Mouse (Mus musculus) embryonic facial prominence, embryonic 11.5 days (tissue): ENCODE measurements around the gene Naaladl2. TPM values are rescaled to one million over a fixed set of nuclear protein-coding genes. Genes with fewer than 3 reads are reported as not detected.
"Not testable (repeated sequence)": the region's sequence is repeated elsewhere in the genome, so short reads cannot be mapped to it uniquely, and the experiment has no call there.

Experiments used
- ATAC-seq: fragments of 200-750 bp; cut with Nextera tagmentation; replicated peaks from 2 replicates; pipeline ENCODE4 v1.8.0; 2017; ENCODE audit warnings: low read depth; ENCODE audit not compliant: insufficient number of reproducible peaks, low FRiP score, low TSS enrichment
- DNase-seq: peaks from one replicate; pipeline ENCODE4 v3.0.0-alpha.2; 2015; ENCODE audit warnings: low spot score
- H3K27ac ChIP-seq: fragments of 300-500 bp; sonication (generic); replicated peaks from 2 replicates; pipeline ENCODE4 v1.5.1; 2014; ENCODE audit warnings: mild to moderate bottlenecking, low read depth, low read length, control low read depth
- H3K27me3 ChIP-seq: fragments of 300-500 bp; sonication (generic); 2 replicates; pipeline ENCODE4 v1.6.1; 2014; ENCODE audit warnings: mild to moderate bottlenecking, low read length, moderate library complexity, mixed read lengths; ENCODE audit not compliant: control insufficient read depth, insufficient read depth
- H3K36me3 ChIP-seq: fragments of 300-500 bp; sonication (generic); replicated peaks from 2 replicates; pipeline ENCODE4 v1.6.1; 2014; ENCODE audit warnings: low read depth, mild to moderate bottlenecking, low read length, moderate library complexity, mixed read lengths; ENCODE audit not compliant: control insufficient read depth, insufficient read depth
- H3K4me1 ChIP-seq: fragments of 300-500 bp; sonication (generic); 2 replicates; pipeline ENCODE4 v1.6.1; 2014; ENCODE audit warnings: low read length, mixed read lengths; ENCODE audit not compliant: control insufficient read depth, insufficient read depth
- H3K4me2 ChIP-seq: fragments of 300-500 bp; sonication (generic); 2 replicates; pipeline ENCODE4 v1.6.1; 2014; ENCODE audit warnings: low read depth, mild to moderate bottlenecking, control low read depth, low read length, moderate library complexity
- H3K4me3 ChIP-seq: fragments of 300-500 bp; sonication (generic); 2 replicates; pipeline ENCODE4 v1.5.1; 2014; ENCODE audit warnings: low read depth, low read length, control low read depth
- H3K9ac ChIP-seq: fragments of 300-500 bp; sonication (generic); replicated peaks from 2 replicates; pipeline ENCODE4 v1.6.1; 2014; ENCODE audit warnings: mild to moderate bottlenecking, control low read depth, low read length
- H3K9me3 ChIP-seq: fragments of 300-500 bp; sonication (generic); replicated peaks from 2 replicates; pipeline ENCODE4 v1.6.1; 2016; ENCODE audit warnings: mild to moderate bottlenecking, low read length, inconsistent platforms, mixed read lengths; ENCODE audit not compliant: control insufficient read depth
- WGBS: fragments of 180-500 bp; shearing (Covaris S2); extraction: QIAGEN DNeasy Blood & Tissue Kit; methylation state at CpG from one replicate; pipeline ENCODE4 v1.1.7; 2014; 5-methylcytosine and 5-hydroxymethylcytosine counted together
- polyA plus RNA-seq: library from polyadenylated mRNA; unstranded; fragments of >200 nt; fragmentation: Nextera tagmentation; extraction: Ambion mirVana; gene quantifications from 2 replicates; pipeline ENCODE4 v1.2.1, GENCODE M21; 2014

The Naaladl2 gene
- polyA plus RNA-seq, 1 experiment from 2014 or later = 0.49 TPM

DNA sequence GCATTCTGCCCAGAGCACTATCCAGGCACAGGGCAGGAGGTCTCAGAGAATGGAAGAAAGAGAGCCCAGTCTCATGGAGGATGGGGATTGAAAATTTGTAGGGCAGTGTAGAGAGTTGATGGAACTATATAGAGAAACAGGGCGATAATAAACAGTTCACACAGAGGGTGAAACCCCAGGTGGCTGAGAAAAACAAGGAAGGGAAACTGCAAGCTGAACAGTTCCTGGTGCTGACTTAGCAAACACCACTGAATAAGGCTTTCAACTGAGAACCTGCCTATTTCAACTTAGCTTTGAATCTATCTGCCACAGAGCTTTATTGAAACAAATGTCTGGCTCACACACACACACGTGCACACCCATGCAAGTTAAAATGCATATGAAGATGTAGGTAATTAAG lies 91.1 kb downstream of the Naaladl2 start:
- DNase-seq (no peak), ATAC-seq (no peak)
- Histone ChIP-seq H3K4me3 (no peak overlapping the region), H3K9me3 (no peaks in the 10 kb centered on the region), H3K4me2 (no peak overlapping the region), H3K36me3 (no peaks in the 10 kb centered on the region), H3K27ac (no peak overlapping the region), H3K27me3 (no peaks in the 10 kb centered on the region), H3K4me1 (no peaks in the 10 kb centered on the region), H3K9ac (no peak overlapping the region)
- 32% methylated on average over 2 of the region's 2 CpGs for WGBS

DNA sequence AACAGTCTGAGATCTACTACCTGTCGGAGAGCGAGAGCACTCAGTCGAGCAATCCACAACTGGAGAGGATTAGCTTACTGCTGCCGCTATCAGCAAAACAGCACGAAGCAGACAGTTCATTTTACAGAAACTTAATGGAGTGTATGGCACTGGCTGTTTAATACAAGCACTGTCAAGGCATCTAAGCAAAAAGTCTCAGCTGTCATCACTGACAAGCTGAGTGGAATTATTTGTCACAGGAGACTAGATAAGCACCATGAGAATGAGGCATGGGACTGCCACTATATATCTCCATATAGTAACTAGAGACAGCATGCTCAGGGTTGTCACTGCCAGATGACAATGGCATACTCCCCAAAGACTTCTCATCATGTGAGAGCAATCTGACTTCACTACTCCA lies 124.1 kb downstream of the Naaladl2 start:
- Histone ChIP-seq H3K27me3 (no peaks in the 10 kb centered on the region), H3K27ac (no peak overlapping the region), H3K36me3 (no peaks in the 10 kb centered on the region), H3K9ac (no peak overlapping the region), H3K9me3 (no peaks in the 10 kb centered on the region), H3K4me2 (no peak overlapping the region), H3K4me3 (no peak overlapping the region), H3K4me1 (no peaks in the 10 kb centered on the region)
- ATAC-seq (no peak), DNase-seq (no peak)
- 82% methylated on average over 5 of the region's 5 CpGs for WGBS

DNA sequence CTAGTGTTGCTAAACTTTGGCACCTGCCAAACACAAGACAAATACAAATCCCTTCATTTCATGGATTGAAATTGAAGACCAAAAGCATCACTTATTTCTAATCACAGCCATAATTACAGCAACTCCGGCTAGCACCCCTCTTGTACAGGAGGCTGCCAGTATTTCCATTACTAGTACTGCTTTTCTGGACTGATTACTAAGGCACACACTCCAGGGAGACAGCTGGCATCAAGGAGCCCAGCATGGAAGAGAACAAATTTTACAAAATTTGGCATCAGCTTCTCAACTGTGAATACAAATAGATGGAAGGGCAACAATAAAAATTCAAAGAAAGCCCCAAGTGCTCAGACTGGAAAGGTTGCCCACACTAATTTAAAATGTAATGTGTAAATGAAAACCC lies 133.3 kb downstream of the Naaladl2 start:
- Histone ChIP-seq H3K4me2 (no peak overlapping the region), H3K27ac (no peak overlapping the region), H3K36me3 (no peaks in the 10 kb centered on the region), H3K9me3 (no peaks in the 10 kb centered on the region), H3K4me1 (no peaks in the 10 kb centered on the region), H3K9ac (no peak overlapping the region), H3K27me3 (no peaks in the 10 kb centered on the region), H3K4me3 (no peak overlapping the region)
- ATAC-seq (no peak), DNase-seq (no peak)
- WGBS = 82% methylated on average over 1 of the region's 1 CpGs

DNA sequence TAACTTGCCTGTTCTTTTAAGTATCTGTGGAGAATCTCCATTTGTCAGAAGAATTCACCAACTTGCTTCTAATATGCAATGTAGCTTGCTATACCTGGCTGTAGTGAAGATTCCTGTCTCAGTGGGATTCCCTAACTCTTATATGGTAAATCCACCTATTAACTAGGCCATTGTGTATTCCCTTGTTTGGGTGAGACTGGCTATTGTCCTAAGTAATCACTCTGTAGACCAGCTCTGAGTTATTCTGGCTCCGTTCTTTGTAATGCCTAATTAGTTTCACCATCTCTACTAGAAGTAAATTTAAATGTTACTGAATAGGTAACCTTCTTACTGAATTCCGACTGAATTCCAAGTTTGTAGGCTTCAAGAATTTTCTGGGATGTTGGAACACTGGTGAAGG lies 137.3 kb downstream of the Naaladl2 start:
- DNase-seq, H3K9ac ChIP-seq, H3K27me3 ChIP-seq, H3K4me3 ChIP-seq, H3K9me3 ChIP-seq, H3K36me3 ChIP-seq, H3K4me1 ChIP-seq, H3K4me2 ChIP-seq, ATAC-seq, H3K27ac ChIP-seq: not testable (repeated sequence)
- 47% methylated on average over 2 of the region's 2 CpGs for WGBS

DNA sequence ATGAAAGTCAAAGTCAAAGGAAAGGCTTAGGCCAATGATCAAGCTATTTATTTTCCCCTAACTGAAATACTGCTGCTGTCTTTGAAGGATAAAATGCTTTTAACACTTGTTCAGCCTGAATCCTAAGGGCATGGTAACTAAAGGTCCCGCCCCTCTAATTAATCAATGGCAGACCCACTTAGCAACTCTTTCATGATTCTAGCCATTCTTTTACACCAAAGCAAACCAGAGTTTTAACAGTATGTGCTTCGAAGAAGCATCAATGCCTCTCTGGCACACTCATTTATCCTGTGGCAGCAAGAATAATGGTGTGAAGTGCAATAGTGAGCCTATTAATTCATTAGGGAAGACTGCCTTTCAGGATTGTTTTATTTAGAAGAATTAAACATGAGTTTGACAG lies 151.5 kb downstream of the Naaladl2 start:
- H3K9me3 ChIP-seq = no peaks in the 10 kb centered on the region
- H3K9ac ChIP-seq = no peak overlapping the region
- H3K27ac ChIP-seq = no peak overlapping the region
- WGBS = 64% methylated on average over 2 of the region's 2 CpGs
- no peak for DNase-seq
- H3K27me3 ChIP-seq = no peaks in the 10 kb centered on the region
- H3K4me1 ChIP-seq = no peaks in the 10 kb centered on the region
- no peak overlapping the region for H3K4me3 ChIP-seq
- no peaks in the 10 kb centered on the region for H3K36me3 ChIP-seq
- H3K4me2 ChIP-seq = no peak overlapping the region
- no peak for ATAC-seq

DNA sequence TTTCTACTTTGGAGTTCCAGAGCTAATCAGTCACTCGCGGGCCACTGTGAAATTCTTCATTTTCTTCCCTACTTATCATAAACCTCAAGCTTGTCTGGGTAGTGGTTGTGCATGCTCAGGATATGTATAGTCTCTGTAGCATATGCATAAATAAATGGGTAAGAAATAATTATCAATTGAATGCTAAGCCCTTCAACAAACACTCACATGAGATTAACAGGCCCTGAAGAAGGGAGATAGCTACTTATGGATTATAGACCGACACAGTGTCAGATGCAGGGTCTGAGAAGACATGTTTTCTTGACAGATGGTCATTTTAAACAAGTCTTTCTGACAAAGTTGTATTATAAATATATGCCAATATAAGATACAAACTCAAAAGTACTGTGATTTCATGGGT lies 152.0 kb downstream of the Naaladl2 start:
- DNase-seq (no peak), ATAC-seq (no peak)
- H3K9ac ChIP-seq = no peak overlapping the region
- no peaks in the 10 kb centered on the region for H3K4me1 ChIP-seq
- 89% methylated on average over 3 of the region's 3 CpGs for WGBS
- no peaks in the 10 kb centered on the region for H3K9me3 ChIP-seq
- H3K27me3 ChIP-seq = no peaks in the 10 kb centered on the region
- no peak overlapping the region for H3K27ac ChIP-seq
- H3K36me3 ChIP-seq = no peaks in the 10 kb centered on the region
- H3K4me2 ChIP-seq = no peak overlapping the region
- H3K4me3 ChIP-seq = no peak overlapping the region

DNA sequence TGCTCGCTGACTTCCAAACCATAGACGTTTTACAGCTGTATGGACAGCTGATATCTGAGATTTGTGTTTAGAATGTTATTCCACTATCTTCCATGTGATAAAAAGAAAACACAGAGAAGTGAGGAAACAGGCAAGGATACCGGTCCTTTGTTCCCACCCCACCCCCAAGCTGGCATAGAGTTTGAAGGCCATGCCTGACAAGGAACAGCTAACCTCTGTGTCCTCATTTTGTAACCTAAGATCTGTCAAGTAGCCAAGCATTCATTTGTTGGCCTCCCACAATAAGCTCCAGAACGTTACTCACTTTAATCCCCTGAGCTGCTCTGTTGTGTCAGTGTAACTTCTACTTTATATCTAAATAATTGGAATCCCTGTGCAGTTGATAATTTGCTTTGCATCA lies 161.9 kb downstream of the Naaladl2 start:
- DNase-seq = no peak
- H3K9ac ChIP-seq = no peak overlapping the region
- no peaks in the 10 kb centered on the region for H3K36me3 ChIP-seq
- H3K9me3 ChIP-seq = no peaks in the 10 kb centered on the region
- no peaks in the 10 kb centered on the region for H3K27me3 ChIP-seq
- no peak overlapping the region for H3K4me3 ChIP-seq
- WGBS = 62% methylated on average over 4 of the region's 4 CpGs
- ATAC-seq = no peak
- no peak overlapping the region for H3K4me2 ChIP-seq
- no peaks in the 10 kb centered on the region for H3K4me1 ChIP-seq
- H3K27ac ChIP-seq = no peak overlapping the region

DNA sequence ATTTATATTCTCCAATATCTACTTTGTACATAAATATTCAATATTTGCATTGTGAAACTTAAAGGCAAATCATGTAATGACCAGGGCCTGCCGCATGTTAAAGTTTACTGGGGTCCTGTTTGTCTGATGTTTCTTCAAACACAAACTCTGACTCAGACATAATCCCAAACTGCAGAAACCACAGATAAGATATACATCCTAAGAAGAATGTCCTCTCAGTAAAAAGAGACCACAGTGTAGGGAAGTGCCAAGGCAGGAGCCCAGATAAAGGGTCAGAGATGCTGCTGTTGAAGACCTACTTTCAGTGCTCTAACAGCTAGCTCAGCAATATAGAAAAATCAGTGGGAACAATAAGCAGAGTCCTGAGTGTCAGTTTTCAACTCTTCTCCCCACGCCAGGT lies 201.9 kb downstream of the Naaladl2 start:
- H3K27ac ChIP-seq = no peak overlapping the region
- no peak overlapping the region for H3K4me3 ChIP-seq
- H3K4me1 ChIP-seq = no peaks in the 10 kb centered on the region
- no peaks in the 10 kb centered on the region for H3K36me3 ChIP-seq
- H3K4me2 ChIP-seq = no peak overlapping the region
- H3K9me3 ChIP-seq = no peaks in the 10 kb centered on the region
- DNase-seq = no peak
- WGBS = 93% methylated on average over 2 of the region's 2 CpGs
- no peak for ATAC-seq
- H3K27me3 ChIP-seq = no peaks in the 10 kb centered on the region
- H3K9ac ChIP-seq = no peak overlapping the region
